Mouse (Mus musculus): ENCODE results near the gene Cd99l2.
"Not testable (repeated sequence)": the region's sequence is repeated elsewhere in the genome, so short reads cannot be mapped to it uniquely, and the experiment has no call there.

Cd99l2 gene

DNA sequence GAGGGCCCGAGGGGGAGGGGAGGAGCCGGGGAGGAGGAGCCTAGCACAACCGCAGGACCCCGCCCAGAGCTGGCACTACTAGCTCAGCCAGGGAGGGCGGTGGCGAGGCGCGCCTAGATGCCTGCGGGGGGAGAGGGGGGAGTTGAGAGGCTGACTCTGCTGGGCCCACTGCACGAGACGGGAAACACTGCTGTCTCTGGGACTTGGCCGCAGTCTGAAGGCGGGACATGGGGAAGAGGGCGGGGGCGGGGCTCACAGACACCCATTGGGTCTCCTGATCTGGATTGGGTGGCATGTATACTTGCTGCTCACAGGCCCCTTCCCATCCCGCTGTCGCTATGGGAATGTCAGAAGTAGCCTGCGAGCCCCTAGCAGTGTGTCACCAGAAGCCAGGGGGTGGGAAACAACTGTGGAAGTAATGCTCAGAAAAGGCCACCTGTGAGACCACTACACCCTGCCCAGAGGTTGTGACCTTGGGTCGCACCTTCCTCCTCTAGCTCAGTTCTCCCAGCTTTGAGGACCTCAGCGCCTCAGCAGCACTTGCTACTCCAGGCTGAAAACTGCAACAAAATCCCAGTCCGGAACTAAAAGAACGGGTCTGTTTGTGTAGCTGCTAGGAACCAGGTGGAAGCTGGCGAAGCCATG lies at the start of gene Cd99l2:
Cd99l2 (minus strand) TSS at position 216 of the 645 bp plus-strand sequence.
- peak; percentile 75 for DNase-seq (ENCODE audit: low read depth, low spot score)

DNA sequence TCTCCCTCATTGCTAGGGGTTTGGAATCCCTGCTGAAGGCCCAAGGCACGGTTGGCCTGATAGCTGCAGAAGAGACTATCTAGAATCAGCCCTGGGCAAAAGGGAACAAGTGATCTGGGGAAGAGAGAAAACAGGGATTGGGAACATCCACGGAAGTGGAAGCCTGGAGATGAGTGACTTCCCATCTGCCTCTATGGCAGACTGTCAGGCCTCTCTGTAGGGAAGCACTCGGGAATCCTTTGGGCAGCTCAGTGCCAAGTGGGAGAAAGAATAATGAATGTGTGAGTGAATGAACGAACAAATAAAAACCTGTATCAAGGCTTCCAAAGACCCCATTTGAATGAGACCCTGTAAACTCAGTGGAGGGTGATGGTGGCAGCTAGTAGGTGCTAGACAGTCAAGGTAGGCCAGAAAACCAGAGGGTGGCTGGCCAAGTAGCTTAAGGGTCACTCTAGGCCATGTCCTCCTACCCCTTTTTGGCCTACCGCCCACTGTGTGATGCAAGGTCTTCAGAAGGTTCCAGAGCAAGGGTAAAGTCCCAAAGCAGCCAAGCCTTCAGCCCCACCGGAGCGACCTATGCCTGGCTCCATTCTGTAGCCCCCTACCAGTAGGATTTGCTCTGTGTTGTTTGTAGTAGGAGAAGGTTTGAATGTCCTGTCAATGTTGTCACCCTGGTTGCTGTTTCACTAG lies 48.3 kb upstream of the Cd99l2 start:
- DNase-seq (ENCODE audit: low read depth, low spot score) = no peak

DNA sequence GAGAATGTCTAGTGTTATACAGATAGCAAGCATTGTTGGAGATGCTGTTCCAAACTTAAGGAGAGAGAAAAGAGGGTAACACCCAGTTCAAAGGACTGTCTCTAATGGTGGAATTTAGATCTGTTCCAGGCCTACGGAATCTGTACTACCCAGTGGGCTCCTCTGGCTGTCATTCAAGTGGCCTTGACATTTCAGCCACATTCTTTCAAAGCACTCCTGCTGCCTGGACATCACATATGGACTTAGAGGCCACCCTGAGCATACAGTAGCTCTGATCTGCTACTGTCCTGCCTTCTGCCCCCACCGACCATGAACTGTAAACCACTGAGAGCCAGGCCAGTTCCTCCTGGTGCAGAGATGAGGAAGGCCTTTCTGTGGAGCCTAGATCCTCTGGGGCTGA lies 45.1 kb upstream of the Cd99l2 start:
- no peak for DNase-seq (ENCODE audit: low read depth, low spot score)

DNA sequence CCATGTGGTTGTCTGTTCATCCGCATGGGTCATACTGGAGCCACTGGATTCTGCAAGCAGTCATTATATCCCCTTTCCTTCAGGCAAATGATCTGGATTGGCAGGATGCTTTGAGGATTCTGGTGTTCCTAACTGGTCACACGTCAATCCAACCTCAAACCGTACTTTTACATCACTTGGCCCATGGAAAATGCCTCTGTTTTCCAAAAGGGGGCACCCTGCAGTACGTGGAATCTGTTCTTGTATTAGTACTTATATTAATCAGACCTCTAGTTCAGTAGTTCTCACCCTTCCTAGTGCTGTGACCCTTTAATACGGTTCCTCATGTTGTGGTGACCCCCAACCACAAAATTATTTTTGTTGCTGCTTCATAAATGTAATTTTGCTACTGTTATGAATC lies 41.5 kb upstream of the Cd99l2 start:
- DNase-seq (ENCODE audit: low read depth, low spot score) = no peak

DNA sequence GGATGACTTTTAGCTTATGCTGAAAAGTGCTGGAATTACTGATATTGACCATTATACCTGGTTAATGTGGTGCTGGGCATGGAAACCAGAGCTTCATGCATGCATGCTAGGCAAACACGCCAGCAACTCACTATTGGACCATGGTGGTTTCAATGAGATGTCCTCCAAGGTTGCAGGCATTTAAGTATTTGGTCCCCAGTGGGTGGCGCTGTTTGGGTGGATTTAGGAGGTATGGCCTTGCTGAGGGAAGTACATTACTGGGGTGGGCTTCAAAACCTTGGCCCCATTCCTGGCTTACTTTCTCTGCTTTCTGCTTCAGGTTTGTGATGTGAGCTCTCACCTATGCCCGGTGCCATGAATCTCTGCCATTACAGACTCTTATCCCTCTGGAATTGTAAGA lies 40.0 kb upstream of the Cd99l2 start:
- no peak for DNase-seq (ENCODE audit: low read depth, low spot score)

DNA sequence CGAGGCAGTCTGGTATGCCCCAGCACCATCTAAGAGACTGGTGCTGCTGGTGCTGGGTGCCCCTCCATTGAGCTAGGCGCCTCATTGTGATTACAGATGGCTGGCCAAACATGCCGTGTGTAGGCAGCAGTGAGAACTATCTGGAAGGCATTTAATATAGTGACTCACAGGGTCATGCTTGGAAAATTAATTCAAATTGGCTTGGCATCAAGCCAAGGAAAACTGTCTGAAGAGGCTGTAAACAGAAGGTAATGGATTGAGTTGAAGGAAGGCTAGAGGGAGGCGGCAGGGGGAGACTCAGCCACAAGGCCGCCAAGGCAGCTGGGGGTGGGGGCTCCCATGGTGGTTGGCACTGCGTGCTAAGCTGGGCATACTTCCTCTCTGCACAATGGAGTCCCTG lies 36.0 kb upstream of the Cd99l2 start:
- DNase-seq (ENCODE audit: low read depth, low spot score) = peak; percentile 4

DNA sequence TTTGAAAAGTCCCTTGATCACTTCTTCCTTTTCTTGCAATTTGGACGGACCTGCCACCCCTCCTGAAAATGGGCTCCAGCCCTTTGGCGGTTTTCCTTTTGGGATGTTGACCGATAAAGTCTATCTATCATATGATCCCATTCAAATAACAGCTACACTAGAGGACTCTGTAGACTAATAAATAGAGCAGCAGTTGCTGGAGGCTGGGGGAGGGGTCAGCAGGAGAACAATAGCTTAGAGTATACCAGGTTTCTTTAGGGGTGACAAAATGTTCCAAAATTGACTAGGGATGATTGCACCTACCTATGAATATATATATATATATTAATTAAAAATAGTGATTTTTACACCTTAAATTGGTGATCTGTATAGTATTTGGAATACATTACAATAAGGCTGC lies 35.5 kb upstream of the Cd99l2 start:
- no peak for DNase-seq (ENCODE audit: low read depth, low spot score)

DNA sequence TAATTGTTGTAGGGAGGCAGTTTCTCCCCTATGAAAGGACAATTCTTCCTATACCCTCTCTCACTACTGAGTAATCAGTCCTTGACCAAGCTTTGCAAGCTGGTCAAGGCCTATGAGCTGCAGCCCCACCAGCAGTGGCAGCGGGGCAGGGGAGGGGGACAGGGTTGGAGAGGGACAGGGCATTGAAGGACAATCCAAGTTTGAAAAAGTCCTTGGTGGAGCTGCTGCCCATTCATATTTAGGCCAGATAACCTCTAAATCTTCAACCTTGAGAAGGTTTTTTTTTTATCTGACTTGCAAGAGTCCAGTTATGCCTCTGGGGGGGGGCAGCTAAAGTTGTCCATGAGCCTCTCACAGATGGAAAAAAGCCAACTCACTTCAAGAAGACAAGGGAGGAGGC lies 34.8 kb upstream of the Cd99l2 start:
- DNase-seq (ENCODE audit: low read depth, low spot score) = no peak

DNA sequence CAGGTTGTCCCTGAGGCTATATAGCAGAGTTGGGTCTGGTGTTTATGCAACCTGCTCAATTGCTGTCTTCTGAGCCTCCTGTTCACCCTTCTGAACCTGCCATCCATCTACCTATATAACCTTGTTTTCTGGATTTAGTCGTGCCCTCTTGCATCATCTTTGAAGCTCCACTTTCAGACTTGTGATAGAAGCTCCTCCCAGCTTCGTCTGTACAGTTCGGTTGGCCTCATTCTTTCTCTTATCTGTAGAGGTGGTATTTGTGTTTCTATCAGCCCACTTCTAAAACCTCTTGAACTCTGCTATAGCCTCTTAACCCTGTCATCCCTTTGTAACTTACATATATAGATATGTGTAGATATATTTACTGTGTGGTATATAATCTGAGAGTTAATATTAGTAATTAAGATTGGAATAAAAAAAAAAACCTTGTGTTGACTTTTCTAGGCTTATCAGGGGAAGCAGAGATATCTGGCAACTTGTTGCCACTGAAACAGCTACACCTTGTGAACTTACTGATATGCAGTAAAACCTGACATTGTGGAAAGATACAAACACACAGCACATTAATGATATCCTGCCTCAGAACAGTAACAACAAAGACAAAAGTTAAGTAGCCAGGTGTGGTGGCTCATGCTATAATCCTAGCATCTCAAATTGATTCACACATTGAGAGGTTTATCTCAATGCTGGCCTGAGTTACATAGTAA lies 33.1 kb upstream of the Cd99l2 start:
- DNase-seq (ENCODE audit: low read depth, low spot score) = no peak

DNA sequence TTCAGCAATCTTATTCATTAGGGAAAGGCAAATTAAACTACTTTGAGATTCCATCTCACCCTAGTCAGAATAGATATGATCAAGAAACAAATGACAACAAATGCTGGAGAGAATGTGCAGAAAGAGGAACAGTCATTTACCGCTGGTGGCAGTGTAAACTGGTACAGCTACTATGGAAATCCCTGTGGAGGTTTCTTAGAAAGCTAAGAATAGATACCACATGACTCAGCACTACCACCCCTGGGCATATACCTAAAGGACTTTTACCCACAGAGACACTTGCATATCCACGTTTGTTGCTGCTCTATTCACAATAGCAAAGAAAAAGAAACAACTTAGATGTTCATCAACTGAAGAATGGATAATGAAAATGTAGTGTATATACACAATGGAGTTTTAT lies 31.7 kb upstream of the Cd99l2 start:
- DNase-seq (ENCODE audit: low read depth, low spot score) = no peak

DNA sequence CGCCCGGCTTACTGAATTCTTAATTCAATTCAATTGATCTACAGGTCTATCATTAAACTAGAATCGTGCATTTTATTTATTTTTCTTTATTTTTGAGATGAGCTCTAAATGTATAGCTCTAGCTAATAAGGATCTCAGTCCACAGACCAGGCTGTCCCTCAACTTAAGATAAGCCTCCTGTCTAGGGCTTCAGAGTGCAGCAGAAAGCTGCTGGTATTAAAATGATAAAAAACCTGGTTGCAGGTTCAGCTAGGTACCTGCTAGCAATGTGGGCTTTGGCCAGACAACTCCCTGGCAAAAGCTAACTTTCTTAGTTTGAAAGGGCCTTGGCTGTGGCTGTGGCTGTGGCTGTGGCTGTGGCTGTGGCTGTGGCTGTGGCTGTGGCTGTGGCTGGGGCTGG lies 30.2 kb upstream of the Cd99l2 start:
- no peak for DNase-seq (ENCODE audit: low read depth, low spot score)

DNA sequence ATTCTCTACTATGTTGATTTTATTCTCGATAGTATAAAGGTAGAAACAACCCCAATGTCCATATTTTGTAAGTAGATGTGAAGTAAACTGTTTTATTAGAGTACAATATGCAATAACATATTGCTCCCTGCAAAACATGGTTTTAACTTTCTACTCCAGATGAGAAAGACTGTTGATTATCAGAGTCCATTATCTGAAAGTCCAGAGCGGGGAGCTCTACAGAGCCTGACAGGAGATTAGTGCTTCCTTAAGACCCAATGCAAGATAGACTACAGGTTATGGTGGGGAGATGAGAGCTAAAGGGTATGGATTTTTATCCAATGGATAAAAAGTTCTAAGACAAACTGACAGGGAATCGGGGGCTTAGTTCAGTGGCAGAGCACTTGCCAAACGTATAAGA lies 26.6 kb upstream of the Cd99l2 start:
- DNase-seq (ENCODE audit: low read depth, low spot score) = no peak

DNA sequence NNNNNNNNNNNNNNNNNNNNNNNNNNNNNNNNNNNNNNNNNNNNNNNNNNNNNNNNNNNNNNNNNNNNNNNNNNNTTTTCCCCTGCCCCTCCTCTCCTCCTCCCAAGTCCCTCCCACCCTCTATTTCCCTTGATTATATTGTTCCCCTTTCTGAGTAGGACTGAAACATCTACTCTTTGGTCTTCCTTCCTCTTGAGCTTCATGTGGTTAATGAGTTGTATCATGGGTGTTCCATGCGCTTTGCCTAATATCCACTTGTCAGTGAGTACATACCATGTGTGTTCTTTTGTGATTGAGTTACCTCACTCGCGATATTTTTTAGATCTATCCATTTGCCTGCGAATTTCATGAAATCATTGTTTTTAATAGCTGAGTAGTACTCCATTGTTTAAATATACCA lies 13.9 kb upstream of the Cd99l2 start:
- DNase-seq (ENCODE audit: low read depth, low spot score) = not testable (repeated sequence)

DNA sequence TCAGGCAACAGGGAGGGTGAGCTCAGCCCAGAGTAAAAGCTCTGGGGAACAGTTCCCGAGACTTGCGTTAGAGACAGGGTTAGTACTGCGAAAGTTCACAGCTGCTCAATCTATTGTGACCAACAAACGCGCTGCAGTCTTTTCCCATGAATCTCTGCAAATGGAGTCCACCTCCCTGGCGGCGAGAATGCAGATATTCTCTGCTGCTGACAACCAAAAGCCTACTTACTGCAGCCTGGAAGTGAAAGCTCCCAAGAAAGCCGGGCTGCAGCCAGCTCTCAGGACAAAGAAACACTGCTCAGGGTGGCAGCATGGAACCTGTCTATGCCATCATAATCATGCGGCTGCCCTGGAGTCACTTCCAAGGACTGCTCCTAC lies 619 bp upstream of the Cd99l2 start:
- DNase-seq (ENCODE audit: low read depth, low spot score) = peak; percentile 22

DNA sequence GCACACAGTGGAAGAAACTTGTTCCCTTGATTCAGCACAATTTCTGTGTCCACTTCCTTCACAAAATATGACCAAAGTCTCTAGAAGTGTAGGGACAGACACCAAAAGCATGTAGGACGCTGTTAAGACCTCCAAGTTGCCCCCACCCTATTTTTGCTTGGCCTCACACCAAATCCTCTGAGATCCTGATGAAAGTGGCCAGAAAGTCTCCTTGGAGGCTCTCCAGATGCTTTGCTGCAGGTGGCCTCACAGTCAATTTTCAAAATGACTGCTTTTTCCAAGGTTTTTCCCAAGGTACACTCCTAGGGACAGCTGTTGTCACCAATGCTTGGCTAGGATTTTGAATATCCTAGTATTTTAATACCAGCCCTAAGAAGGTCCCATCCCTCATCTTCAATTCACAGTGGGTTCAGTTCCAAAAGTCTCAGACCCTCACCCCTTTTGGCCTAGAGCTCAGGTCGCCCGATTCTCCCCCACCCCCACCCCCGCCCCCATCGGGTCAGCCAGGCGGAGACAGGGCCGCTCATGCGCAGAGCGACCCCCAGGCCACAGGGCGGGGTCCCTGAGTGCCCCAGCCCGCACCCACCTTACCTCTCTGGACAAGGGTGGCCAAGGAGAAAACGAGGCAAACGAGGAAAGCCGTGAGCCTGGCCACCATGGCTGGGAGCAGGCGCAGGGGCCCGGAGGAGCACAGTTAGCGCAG lies 567 bp downstream of the Cd99l2 start:
- DNase-seq (ENCODE audit: low read depth, low spot score) = peak; percentile 8

DNA sequence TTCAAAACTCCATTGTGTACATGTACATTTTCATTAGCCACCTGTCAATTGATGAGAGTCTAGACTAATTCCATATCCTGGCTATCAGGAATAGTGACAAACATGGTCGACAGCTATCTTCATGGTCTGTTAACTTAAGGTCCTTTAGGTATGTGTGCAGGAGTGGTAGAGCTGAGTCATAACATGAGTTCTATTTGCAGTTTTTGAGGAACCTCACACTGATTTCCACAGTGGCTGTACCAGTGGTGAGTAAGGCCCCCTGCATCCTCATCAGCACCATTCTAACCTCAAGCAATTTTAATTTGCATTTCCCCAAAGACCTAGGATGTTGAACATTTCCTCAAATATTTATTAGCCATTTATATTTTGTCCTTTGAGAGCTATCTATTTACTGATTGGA lies 3.3 kb downstream of the Cd99l2 start:
- DNase-seq (ENCODE audit: low read depth, low spot score) = no peak

DNA sequence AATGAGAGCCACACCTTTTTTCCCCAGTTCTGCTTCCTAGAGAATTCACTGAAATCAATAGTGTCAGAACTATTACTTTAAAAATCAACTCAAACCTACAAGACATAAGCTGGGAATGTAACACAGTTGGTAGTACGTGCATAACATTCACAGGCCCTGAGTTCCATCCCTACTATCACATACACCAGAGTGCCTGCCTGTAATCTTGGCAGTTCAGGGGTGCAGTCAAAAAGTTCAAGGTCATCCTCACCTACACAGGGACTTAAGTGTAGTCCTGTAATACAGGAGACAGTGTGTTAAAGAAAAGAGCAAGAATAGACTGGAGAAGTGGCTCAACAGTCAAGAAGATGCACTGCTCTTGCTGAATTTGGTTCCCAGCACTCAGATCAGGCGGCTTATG lies 10.4 kb downstream of the Cd99l2 start:
- DNase-seq (ENCODE audit: low read depth, low spot score) = no peak

DNA sequence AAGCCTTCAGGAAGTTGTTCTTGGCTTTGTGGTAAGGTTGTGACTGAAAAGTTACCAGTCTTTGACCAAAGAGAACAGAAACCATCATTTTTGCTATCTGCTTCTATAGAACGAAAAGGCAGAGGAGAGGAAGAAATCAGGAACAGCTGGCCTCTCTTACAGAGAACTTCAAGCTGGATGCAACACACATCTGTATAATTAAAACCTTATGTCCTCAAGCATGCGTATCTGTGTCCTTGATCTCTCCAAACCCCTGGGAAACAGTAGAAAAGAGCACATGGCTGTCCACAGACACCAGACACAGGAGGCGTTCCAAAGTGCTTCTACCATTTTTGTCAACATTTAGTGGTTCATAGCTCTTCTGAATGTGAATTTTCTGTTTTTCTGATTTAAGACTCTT lies 16.7 kb downstream of the Cd99l2 start:
- DNase-seq (ENCODE audit: low read depth, low spot score) = no peak

DNA sequence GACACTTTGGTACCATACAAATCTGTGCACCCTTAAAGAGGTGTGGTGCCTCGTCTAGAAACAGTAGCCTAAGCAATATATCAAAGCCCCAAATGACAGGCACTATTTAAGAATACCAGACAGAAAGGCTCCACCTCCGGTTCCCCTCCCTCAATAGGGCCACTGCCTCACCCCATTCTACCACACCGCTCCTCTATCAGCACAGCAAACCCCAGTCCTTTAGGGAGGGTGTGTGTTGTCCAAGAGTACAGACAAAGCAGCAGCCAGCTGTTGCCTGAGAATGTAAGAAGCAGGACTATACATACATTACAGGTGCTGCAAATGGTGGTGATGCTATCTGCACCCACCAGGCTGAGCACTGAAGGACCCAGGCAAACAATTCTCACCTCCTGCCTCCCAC lies 17.2 kb downstream of the Cd99l2 start:
- DNase-seq (ENCODE audit: low read depth, low spot score) = no peak

DNA sequence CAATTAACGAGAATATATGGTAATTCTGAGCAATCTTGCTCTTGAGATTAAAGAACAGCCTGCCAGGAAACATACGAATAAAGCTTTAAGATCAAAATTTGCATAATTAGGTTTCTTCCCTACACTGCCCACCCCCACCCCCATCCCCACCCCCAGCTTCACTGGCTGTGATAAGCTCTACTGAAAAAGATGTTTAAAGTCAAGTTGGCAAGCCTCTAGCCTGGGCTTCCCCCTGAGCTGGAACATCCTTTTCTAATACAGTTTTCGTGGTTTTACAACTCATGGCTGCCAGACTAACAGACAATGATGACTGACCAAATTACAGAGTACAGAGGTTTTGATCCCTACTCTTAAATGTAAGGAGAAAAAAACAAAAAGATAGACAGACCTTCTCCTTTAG lies 17.6 kb downstream of the Cd99l2 start:
- no peak for DNase-seq (ENCODE audit: low read depth, low spot score)

DNA sequence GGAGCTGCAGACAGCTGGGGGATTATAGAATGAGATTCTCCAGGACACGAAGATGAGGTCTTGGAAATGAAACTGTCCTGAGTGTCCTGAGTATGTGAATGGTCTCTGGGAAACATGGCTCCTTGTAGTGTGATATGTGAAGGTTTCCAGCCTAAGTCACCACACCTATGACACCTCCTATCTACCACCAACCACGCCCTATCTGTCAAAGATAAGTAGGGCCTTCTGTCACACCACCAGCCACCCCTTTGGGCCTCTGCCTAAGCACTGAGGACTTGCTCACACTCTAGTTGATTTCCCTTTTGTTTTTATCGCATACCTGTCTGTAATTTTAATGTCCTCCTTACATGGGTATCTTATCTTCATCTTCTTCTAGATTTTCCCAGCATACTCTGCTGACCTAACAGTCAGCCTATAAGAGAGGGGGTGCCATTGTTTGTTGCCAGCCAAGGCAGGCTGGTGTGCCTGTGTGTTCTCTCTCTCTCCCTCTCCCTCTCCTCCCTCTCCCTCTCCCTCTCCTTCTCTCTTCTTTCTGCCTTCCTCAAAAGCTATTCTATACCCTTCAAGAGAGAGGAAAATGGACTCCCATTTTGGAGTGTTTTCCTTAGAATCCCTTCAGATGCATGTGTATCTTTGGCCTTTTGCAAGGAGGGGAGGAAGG lies 18.2 kb downstream of the Cd99l2 start:
- DNase-seq (ENCODE audit: low read depth, low spot score) = no peak

Data from brain, embryonic 18.5 days (tissue).